Mouse (Mus musculus) limb, embryonic 15.5 days (tissue): ENCODE data around the gene Inhbc. TPM values are rescaled to one million over a fixed set of nuclear protein-coding genes. Genes with fewer than 3 reads are reported as not detected.
A peak's percentile ranks its signal among the peaks of the same experiment; 100 is the strongest.

ENCODE experiments used
- ATAC-seq: fragments of 200-750 bp; cut with Nextera tagmentation; 2 replicates; pipeline ENCODE4 v1.8.0; 2017; ENCODE audit warnings: low read depth, moderate TSS enrichment; ENCODE audit not compliant: insufficient number of reproducible peaks, low FRiP score, low TSS enrichment
- H3K27ac ChIP-seq: fragments of 300-500 bp; sonication (generic); 2 replicates; pipeline ENCODE4 v1.5.1; 2015; ENCODE audit warnings: moderate library complexity, mild to moderate bottlenecking, inconsistent platforms
- H3K27me3 ChIP-seq: fragments of 300-500 bp; sonication (generic); 2 replicates; pipeline ENCODE4 v1.6.1; 2015; ENCODE audit warnings: inconsistent platforms
- H3K36me3 ChIP-seq: fragments of 300-500 bp; sonication (generic); 2 replicates; pipeline ENCODE4 v1.6.1; 2015; ENCODE audit warnings: inconsistent platforms
- H3K4me1 ChIP-seq: fragments of 300-500 bp; sonication (generic); 2 replicates; pipeline ENCODE4 v1.6.1; 2015; ENCODE audit warnings: inconsistent platforms
- H3K4me2 ChIP-seq: fragments of 300-500 bp; sonication (generic); 2 replicates; pipeline ENCODE4 v1.6.1; 2015; ENCODE audit warnings: mild to moderate bottlenecking, inconsistent platforms
- H3K4me3 ChIP-seq: fragments of 300-500 bp; sonication (generic); 2 replicates; pipeline ENCODE4 v1.5.1; 2015; ENCODE audit warnings: mild to moderate bottlenecking, inconsistent platforms
- H3K9ac ChIP-seq: fragments of 300-500 bp; sonication (generic); 2 replicates; pipeline ENCODE4 v1.6.1; 2015; ENCODE audit warnings: inconsistent platforms
- H3K9me3 ChIP-seq: fragments of 300-500 bp; sonication (generic); 2 replicates; pipeline ENCODE4 v1.6.1; 2016; ENCODE audit warnings: inconsistent platforms
- WGBS: fragments of 180-500 bp; shearing (Covaris S2); methylation state at CpG from one replicate; pipeline ENCODE4 v1.1.7; 2015; 5-methylcytosine and 5-hydroxymethylcytosine counted together
- polyA plus RNA-seq: library from polyadenylated mRNA; unstranded; fragments of >200 nt; fragmentation: Nextera tagmentation; extraction: Ambion mirVana; gene quantifications from 2 replicates; pipeline ENCODE4 v1.2.1, GENCODE M21; 2015

The Inhbc gene
- polyA plus RNA-seq = not detected in 2 replicates

GRCm38 (mm10) chr10:127369834-127370820, at the start of gene Inhbc:
Inhbc (minus strand) TSS chr10:127370431.
- ATAC-seq = no peak
- Histone ChIP-seq H3K27me3 (no peaks in the 10 kb centered on the region), H3K4me1 (no peaks in the 10 kb centered on the region), H3K27ac (no peak within 1 kb of the TSS), H3K36me3 (no peaks in the 10 kb centered on the region), H3K4me3 (no peak within 1 kb of the TSS), H3K9me3 (no peaks in the 10 kb centered on the region), H3K9ac (no peak within 1 kb of the TSS), H3K4me2 (no peak within 1 kb of the TSS)
- 77% methylated on average over 22 of the region's 22 CpGs for WGBS

- Histone ChIP-seq H3K4me3 (no peak overlapping the region), H3K27me3 (no peaks in the 10 kb centered on the region), H3K36me3 (peaks cover 3% of the 10 kb centered on the region; the same call in 1 of the 2 replicates), H3K9me3 (no peaks in the 10 kb centered on the region), H3K27ac (no peak overlapping the region), H3K9ac (no peak overlapping the region), H3K4me1 (peaks cover 9% of the 10 kb centered on the region; the same call in 1 of the 2 replicates), H3K4me2 (no peak overlapping the region)
- 82% methylated on average over 3 of the region's 3 CpGs for WGBS
- no peak for ATAC-seq
Measured at GRCm38 (mm10) chr10:127414141-127414540, 43.9 kb upstream of the Inhbc start.

GRCm38 (mm10) chr10:127413585-127413984, 43.4 kb upstream of the Inhbc start:
- Histone ChIP-seq H3K9ac (no peak overlapping the region), H3K36me3 (peaks cover 3% of the 10 kb centered on the region; the same call in 1 of the 2 replicates), H3K4me3 (no peak overlapping the region), H3K9me3 (no peaks in the 10 kb centered on the region), H3K27ac (no peak overlapping the region), H3K27me3 (no peaks in the 10 kb centered on the region), H3K4me2 (no peak overlapping the region), H3K4me1 (peaks cover 3% of the 10 kb centered on the region; the same call in 1 of the 2 replicates)
- 81% methylated on average over 1 of the region's 1 CpGs for WGBS
- no peak for ATAC-seq

- Histone ChIP-seq H3K4me3 (no peak overlapping the region), H3K4me1 (peaks cover 3% of the 10 kb centered on the region; the same call in 1 of the 2 replicates), H3K27ac (no peak overlapping the region), H3K9me3 (no peaks in the 10 kb centered on the region), H3K9ac (no peak overlapping the region), H3K36me3 (peaks cover 3% of the 10 kb centered on the region; the same call in 1 of the 2 replicates), H3K4me2 (no peak overlapping the region), H3K27me3 (no peaks in the 10 kb centered on the region)
- no peak for ATAC-seq
- WGBS = 63% methylated on average over 2 of the region's 2 CpGs
Measured at GRCm38 (mm10) chr10:127412776-127413175, 42.5 kb upstream of the Inhbc start.

- H3K36me3 ChIP-seq = peaks cover 3% of the 10 kb centered on the region; the same call in 1 of the 2 replicates
- no peak overlapping the region for H3K27ac ChIP-seq
- 68% methylated on average over 5 of the region's 5 CpGs for WGBS
- ATAC-seq = no peak
- no peak overlapping the region for H3K4me2 ChIP-seq
- peaks cover 3% of the 10 kb centered on the region; the same call in 1 of the 2 replicates for H3K4me1 ChIP-seq
- no peak overlapping the region for H3K4me3 ChIP-seq
- no peaks in the 10 kb centered on the region for H3K9me3 ChIP-seq
- no peak overlapping the region for H3K9ac ChIP-seq
- no peaks in the 10 kb centered on the region for H3K27me3 ChIP-seq
Measured at GRCm38 (mm10) chr10:127412101-127412500, 41.9 kb upstream of the Inhbc start.

- no peaks in the 10 kb centered on the region; the same call in 1 of the 2 replicates for H3K36me3 ChIP-seq
- H3K4me3 ChIP-seq = no peak overlapping the region
- no peak overlapping the region for H3K4me2 ChIP-seq
- 49% methylated on average over 4 of the region's 4 CpGs for WGBS
- peaks cover 3% of the 10 kb centered on the region; the same call in 1 of the 2 replicates for H3K4me1 ChIP-seq
- no peaks in the 10 kb centered on the region for H3K9me3 ChIP-seq
- no peak overlapping the region for H3K27ac ChIP-seq
- H3K27me3 ChIP-seq = no peaks in the 10 kb centered on the region
- no peak overlapping the region for H3K9ac ChIP-seq
- no peak for ATAC-seq
Measured at GRCm38 (mm10) chr10:127407391-127407790, 37.2 kb upstream of the Inhbc start.

- ATAC-seq = no peak
Measured at GRCm38 (mm10) chr10:127404701-127405100, 34.5 kb upstream of the Inhbc start.

GRCm38 (mm10) chr10:127391774-127392173, 21.5 kb upstream of the Inhbc start:
- WGBS = 78% methylated on average over 6 of the region's 6 CpGs
- Histone ChIP-seq H3K4me2 (no peak overlapping the region), H3K27ac (no peak overlapping the region), H3K4me3 (no peak overlapping the region), H3K36me3 (peaks cover 19% of the 10 kb centered on the region), H3K4me1 (no peaks in the 10 kb centered on the region), H3K9ac (no peak overlapping the region), H3K9me3 (no peaks in the 10 kb centered on the region), H3K27me3 (no peaks in the 10 kb centered on the region)
- no peak for ATAC-seq

More at GRCm38 (mm10) chr10:127404701-127405100, 34.5 kb upstream of the Inhbc start:
- H3K27ac ChIP-seq = no peak overlapping the region
- no peaks in the 10 kb centered on the region for H3K9me3 ChIP-seq
- H3K4me2 ChIP-seq = no peak overlapping the region
- H3K36me3 ChIP-seq = peaks cover 18% of the 10 kb centered on the region
- H3K4me3 ChIP-seq = no peak overlapping the region
- 91% methylated on average over 3 of the region's 3 CpGs for WGBS
- no peaks in the 10 kb centered on the region for H3K27me3 ChIP-seq
- H3K9ac ChIP-seq = no peak overlapping the region
- H3K4me1 ChIP-seq = no peaks in the 10 kb centered on the region

GRCm38 (mm10) chr10:127381743-127382134, 11.5 kb upstream of the Inhbc start:
- Histone ChIP-seq H3K9ac (peak overlapping the region; percentile 88; the same call in 1 of the 2 replicates), H3K4me3 (peak overlapping the region; percentile 60), H3K4me1 (peaks cover 11% of the 10 kb centered on the region), H3K4me2 (peak overlapping the region; percentile 47), H3K27ac (peak overlapping the region; percentile 95), H3K36me3 (no peaks in the 10 kb centered on the region), H3K9me3 (no peaks in the 10 kb centered on the region), H3K27me3 (no peaks in the 10 kb centered on the region)
- no peak for ATAC-seq
- WGBS = 51% methylated on average over 2 of the region's 2 CpGs

- Histone ChIP-seq H3K4me2 (peak overlapping the region; percentile 58), H3K9ac (peak overlapping the region; percentile 88), H3K9me3 (no peaks in the 10 kb centered on the region), H3K27ac (peak overlapping the region; percentile 95), H3K27me3 (no peaks in the 10 kb centered on the region), H3K4me1 (peaks cover 11% of the 10 kb centered on the region), H3K36me3 (no peaks in the 10 kb centered on the region), H3K4me3 (peak overlapping the region; percentile 60)
- 1% methylated on average over 38 of the region's 79 CpGs for WGBS
- peak; percentile 81 for ATAC-seq
Measured at GRCm38 (mm10) chr10:127380767-127381742, 10.8 kb upstream of the Inhbc start.

GRCm38 (mm10) chr10:127380251-127380691, 10.0 kb upstream of the Inhbc start, which contains the start of gene R3hdm2:
R3hdm2 (plus strand) TSS chr10:127380327.
- Histone ChIP-seq H3K27ac (peak within 1 kb of the TSS; percentile 95), H3K9me3 (no peaks in the 10 kb centered on the region), H3K4me1 (peaks cover 11% of the 10 kb centered on the region), H3K36me3 (no peaks in the 10 kb centered on the region), H3K4me3 (peak within 1 kb of the TSS; percentile 60), H3K4me2 (peak within 1 kb of the TSS; percentile 58), H3K27me3 (no peaks in the 10 kb centered on the region), H3K9ac (peak within 1 kb of the TSS; percentile 88)
- ATAC-seq = peak; percentile 94
- WGBS = under 1% methylated on average over 50 of the region's 53 CpGs
